Mouse (Mus musculus): ENCODE measurements around the gene Pnpla3.

The Pnpla3 gene

DNA sequence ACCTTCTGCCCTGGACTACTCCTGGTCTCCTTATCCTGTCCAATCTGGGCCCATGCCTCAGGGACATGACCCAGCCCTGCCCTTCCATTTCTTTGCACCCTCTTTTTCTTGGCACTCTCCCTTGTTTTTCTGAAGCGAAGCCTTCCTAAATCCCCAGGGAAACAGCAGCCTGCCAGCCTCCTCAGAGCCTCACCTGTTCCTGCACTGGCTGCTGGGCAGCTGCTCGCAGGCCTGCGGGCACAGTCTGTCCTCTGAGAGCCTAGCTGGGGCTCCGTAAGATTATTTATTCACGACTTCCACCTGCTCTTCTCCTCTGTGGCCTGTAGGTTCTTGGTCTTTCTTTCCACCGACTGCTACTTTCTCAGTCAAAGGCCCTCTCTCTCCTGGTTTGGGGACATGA is 14.4 kb downstream of the Pnpla3 start:
- no peak for DNase-seq

DNA sequence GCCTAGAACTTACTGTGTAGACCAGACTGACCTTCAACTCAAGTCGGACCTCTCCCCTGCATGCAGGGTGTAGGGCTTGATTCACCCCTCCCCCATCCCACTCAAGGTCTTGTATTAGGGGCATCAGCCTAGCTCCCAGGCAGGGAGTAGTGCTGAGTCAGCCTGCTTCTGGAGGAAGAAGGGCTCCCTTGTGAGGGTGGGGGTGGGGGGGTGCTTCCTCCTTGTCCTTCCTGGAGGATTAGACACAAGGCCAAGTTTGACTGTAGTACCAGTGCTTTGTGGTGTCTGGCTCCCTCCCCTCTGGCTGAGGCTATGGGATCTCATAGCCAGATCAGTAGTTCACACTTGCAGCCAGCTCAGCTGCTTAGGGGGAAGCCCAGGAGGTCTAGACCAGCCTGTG is 16.3 kb downstream of the Pnpla3 start:
- no peak for DNase-seq

GRCm38 (mm10) chr15:84186196-84186595 is 18.6 kb downstream of the Pnpla3 start:
- no peak for DNase-seq

- DNase-seq, result no peak
Measured at GRCm38 (mm10) chr15:84188887-84189530, 21.4 kb downstream of the Pnpla3 start.

GRCm38 (mm10) chr15:84189881-84190280 is 22.2 kb downstream of the Pnpla3 start:
- no peak for DNase-seq

GRCm38 (mm10) chr15:84191724-84192057 is 24.1 kb downstream of the Pnpla3 start:
- no peak for DNase-seq

DNA sequence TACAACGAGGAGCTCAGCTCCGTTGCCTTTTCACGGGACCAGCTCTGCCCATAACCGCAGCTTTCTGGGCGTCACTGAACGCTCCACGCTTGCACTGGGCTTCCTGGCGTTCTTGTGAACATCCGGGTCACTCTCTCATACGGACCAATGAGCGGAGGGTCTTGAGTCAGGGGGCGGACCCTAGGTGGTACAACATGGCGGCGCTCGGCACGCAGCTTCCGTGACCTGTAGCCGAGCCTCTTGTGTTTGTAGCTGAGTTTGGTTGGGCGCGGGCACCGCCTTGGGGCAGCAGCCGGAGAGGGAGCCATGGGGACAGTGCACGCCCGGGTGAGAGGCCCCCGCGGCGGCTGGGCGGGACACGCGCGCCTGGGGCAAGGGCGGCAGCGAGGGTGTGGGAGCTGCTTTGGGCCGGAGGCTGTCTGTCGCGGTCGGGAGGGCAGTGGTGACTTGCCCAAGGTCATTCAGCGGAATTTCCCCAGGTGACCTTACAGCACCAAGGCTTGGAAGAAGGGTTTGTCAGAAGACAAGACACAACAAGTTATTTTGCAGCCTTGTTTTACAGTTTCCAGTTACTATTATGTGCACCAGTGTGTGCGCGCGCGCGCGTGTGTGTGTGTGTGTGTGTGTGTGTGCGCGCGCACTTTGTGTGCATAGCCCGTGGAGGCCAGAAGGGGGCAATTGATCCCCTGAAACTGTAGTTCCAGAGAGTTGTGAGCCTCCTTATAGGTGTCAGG is 24.6 kb downstream of the Pnpla3 start, which contains the start of gene Samm50:
TSS of gene Samm50 (plus strand) at position 184 of the 734 bp plus-strand sequence.
- peak; percentile 93 for DNase-seq

- no peak for DNase-seq
Measured at GRCm38 (mm10) chr15:84196486-84197165, 29.0 kb downstream of the Pnpla3 start.

GRCm38 (mm10) chr15:84207327-84207726 is 39.7 kb downstream of the Pnpla3 start:
- no peak for DNase-seq

DNA sequence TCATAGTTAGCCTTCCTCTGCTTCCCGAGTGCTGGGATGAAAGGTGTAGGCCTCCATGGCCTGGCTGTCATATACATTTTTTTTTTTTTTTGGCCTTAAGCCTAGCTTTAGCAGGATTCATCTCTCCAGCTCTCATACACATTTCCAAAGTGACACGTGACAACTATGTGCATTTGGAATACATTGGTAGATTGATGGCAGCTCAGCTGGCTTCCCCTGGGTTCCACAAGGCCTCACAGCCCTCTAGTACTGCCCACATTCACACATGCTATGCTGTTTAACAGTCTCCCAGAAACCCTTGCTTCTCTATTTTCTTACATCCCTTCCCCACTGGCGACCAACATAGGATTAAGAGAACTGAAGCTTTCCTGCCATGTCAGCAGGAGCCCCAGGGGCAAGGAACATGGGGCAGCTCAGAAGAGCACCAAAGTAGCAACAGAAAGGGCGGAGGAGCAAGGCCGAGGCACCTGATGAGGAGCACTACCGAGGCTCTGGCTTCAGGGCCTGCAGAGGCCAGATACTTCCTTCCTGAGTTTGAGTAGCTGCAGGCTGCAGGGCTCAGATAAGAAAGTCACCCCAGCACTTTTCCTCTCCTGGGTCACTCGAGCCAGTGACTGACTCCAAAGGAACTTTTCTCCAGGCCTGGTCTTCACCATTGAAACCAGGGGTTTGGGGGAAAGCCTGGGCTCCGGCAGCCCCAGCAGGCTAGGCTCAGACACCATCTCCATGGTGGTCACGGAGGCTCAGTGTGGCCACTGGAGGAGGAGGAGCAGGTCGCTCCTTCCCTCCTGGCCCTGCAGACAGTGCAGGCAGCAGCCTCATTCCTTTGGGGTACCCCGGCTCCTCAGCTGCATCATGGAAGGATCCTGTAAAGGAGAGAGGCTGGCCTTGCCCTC is 42.1 kb downstream of the Pnpla3 start:
- DNase-seq, result no peak

GRCm38 (mm10) chr15:84210461-84210860 is 42.8 kb downstream of the Pnpla3 start:
- no peak for DNase-seq

DNA sequence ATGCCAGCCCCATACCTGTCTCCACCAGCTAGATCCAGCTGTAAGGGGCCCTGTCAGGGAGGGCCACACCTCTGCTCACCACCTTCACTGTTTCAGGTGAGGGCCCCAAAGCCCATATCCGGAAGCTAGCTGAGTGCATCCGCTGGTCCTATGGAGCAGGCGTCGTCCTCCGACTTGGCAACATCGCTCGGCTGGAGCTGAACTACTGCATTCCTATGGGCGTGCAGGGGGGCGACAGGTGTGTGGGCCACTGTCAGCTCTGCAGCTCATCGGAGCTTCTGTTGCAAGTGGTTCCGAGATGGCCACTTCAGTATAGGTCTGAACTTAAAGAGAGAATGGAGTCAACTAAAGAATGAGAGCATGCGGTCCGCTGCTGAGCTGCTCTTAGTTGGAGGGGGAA is 43.3 kb downstream of the Pnpla3 start:
- no peak for DNase-seq

DNA sequence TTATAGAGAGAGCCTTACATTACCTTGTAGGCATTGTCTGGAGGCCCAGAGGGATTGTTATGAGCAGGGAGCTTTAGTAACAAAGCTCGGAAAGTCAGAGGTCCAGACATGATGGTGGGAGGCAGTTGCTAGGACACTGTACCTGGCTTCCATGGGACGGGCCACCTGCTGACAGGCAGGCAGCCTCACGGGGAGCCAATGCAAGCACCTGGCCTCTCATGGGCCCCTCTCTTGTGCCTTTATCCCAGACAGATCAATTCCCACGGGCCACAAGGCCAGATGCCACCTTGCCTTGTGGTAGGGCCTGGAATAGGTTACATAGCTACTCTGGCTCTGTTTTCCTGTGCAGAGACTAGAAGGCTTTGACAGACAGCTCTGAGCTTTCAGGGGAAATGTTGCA is 43.9 kb downstream of the Pnpla3 start:
- DNase-seq, result no peak

DNA sequence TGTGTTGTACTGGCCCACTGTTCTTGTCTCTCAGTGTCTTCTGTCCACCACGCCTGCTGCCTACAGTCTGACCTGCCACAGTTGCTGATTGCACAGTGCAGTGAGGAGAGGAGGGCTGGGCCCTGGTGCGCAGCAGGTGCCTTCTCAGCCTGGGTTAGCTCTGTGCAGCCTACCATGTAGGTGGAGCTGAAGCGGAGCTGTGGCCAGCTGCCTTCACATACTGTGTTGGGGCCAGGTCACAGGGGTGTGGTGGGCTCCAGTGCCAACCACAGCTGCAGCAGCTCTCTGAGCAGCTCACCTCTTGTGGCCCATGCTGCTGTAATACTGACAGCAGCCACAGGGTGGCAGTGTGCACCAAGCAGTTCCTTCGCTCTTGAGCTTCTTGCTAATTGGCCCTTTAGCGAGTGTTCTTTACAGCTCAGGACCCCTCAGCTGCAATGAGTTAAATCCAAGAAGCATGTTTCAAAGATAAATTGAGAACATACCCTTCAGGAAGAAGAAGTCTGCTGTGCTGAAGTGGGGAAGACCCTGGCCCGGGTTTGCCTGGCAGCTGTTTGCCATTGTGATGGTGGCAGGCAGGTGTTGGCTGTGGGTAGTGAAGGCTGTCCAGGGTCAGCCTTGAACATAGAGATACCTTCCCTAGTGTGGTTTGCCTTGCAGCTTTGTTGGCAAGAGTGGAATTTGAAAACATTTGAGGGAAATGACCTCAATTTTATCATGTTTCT is 44.6 kb downstream of the Pnpla3 start:
- DNase-seq, result peak; percentile 76

DNA sequence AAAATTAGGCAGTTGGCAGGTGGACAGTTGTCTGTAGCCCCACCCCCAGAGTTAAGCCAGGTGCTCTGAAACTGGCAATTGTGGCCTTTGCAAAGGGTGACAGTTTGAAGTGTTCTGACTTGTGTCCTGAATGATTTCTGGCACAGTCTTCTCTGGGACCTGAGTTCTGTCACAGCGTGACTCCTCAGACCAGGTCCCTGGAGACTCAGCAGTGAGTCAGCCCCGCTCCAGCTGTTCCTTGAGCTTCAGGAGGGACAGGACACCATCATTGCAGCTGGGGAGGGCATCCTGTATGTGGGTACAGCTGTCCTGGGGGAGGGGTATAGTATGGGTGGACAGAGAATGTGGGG is 45.1 kb downstream of the Pnpla3 start:
- no peak for DNase-seq

GRCm38 (mm10) chr15:84213162-84213739 is 45.6 kb downstream of the Pnpla3 start:
- no peak for DNase-seq

GRCm38 (mm10) chr15:84214476-84214875 is 46.8 kb downstream of the Pnpla3 start:
- DNase-seq, result no peak

- no peak for DNase-seq
Measured at GRCm38 (mm10) chr15:84215273-84215672, 47.6 kb downstream of the Pnpla3 start.

DNA sequence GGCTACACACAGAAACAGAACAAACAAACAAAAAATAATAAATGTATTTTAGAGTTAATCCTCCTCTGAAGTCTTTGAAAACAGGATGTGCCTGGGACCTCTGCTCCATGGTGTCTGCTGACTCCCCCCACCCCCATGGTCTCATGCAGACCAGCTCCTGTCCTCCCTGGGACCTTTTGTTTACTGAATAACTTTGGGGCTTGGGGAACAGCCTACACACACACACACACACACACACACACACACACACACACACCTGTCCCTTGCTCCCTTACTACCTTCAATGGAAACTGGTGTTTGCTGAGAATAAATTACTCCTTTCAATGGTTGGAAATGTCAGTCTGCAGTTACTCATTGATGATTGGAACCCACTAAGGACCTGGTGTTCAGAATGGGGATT is 48.4 kb downstream of the Pnpla3 start:
- DNase-seq, result no peak

- no peak for DNase-seq
Measured at GRCm38 (mm10) chr15:84216461-84217084, 48.9 kb downstream of the Pnpla3 start.

- no peak for DNase-seq
Measured at GRCm38 (mm10) chr15:84217969-84218782, 50.5 kb downstream of the Pnpla3 start.
